Mouse (Mus musculus) left cerebral cortex, adult 2 months (tissue): ENCODE results near the gene Pld3. TPM values are rescaled to one million over a fixed set of nuclear protein-coding genes. Genes with fewer than 3 reads are reported as not detected.

Experiments used
- DNase-seq, 2 experiments: peaks; one replicate each; pipeline ENCODE4 v3.0.0; 2021 to 2022; ENCODE audit warnings: low spot score in 2 of 2, mixed read lengths in 1 of 2; ENCODE audit errors: extremely low spot score in 1 of 2
- H3K27ac ChIP-seq: fragments of 200-600 bp; 2 replicates; pipeline ENCODE4 v1.8.1; 2022
- H3K4me3 ChIP-seq: fragments of 200-600 bp; 2 replicates; pipeline ENCODE4 v1.8.1; 2022
- CTCF ChIP-seq: fragments of 200-600 bp; IDR thresholded peaks from 2 replicates; pipeline ENCODE4 v1.8.1; 2022; ENCODE audit warnings: antibody characterized with exemption, mild to moderate bottlenecking, moderate library complexity
- intact Hi-C: fragments of 180-260 bp; cut with DNase I; formaldehyde crosslinking; loops from one replicate; pipeline ENCODE4 v1.15.1; 2025
- total RNA-seq, 2 experiments: library from RNA; stranded (reverse); gene quantifications; 2 replicates each; pipeline ENCODE4 v1.2.3; 2021

Gene Pld3
- total RNA-seq, 2 experiments from 2014 or later: 746 to 788 TPM

GRCm38 (mm10) chr7:27552070-27552469 lies 948 bp downstream of the Pld3 start:
- Histone ChIP-seq H3K4me3 (peak overlapping the region; percentile 83), H3K27ac (peak overlapping the region; percentile 85)
- DNase-seq: no peak
- intact Hi-C loops: no loop called here
- no peak for TF ChIP-seq CTCF

- no peak for DNase-seq
- Histone ChIP-seq H3K27ac (no peak overlapping the region), H3K4me3 (no peak overlapping the region)
- intact Hi-C loops: no loop called here
- no peak for TF ChIP-seq CTCF
Measured at GRCm38 (mm10) chr7:27549597-27549996, 3.4 kb downstream of the Pld3 start.

GRCm38 (mm10) chr7:27544675-27545370 lies 8.2 kb downstream of the Pld3 start:
- DNase-seq: no peak
- no peak for TF ChIP-seq CTCF
- H3K4me3 ChIP-seq: no peak overlapping the region
- intact Hi-C loops: no loop called here
- H3K27ac ChIP-seq: peak overlapping the region; percentile 29

GRCm38 (mm10) chr7:27543851-27544250 lies 9.2 kb downstream of the Pld3 start:
- DNase-seq: no peak
- no peak for TF ChIP-seq CTCF
- peak overlapping the region; percentile 97 for H3K27ac ChIP-seq
- no peak overlapping the region for H3K4me3 ChIP-seq
- intact Hi-C loops: no loop called here

- no peak for DNase-seq
- Histone ChIP-seq H3K27ac (peak overlapping the region; percentile 97), H3K4me3 (peak overlapping the region; percentile 73)
- TF ChIP-seq CTCF: no peak
- intact Hi-C loops: no loop called here
Measured at GRCm38 (mm10) chr7:27543065-27543464, 10.0 kb downstream of the Pld3 start.

- Histone ChIP-seq H3K4me3 (peak overlapping the region; percentile 73), H3K27ac (peak overlapping the region; percentile 97)
- TF ChIP-seq CTCF: no peak
- intact Hi-C loops: no loop called here
- peak; percentile 90 to 91 for DNase-seq
Measured at GRCm38 (mm10) chr7:27542392-27543033, 10.5 kb downstream of the Pld3 start.

- Histone ChIP-seq H3K4me3 (peak overlapping the region; percentile 73), H3K27ac (peak overlapping the region; percentile 97)
- DNase-seq: no peak
- TF ChIP-seq CTCF: no peak
- intact Hi-C loops: no loop called here
Measured at GRCm38 (mm10) chr7:27541922-27542321, 11.1 kb downstream of the Pld3 start.

GRCm38 (mm10) chr7:27541431-27541830 lies 11.6 kb downstream of the Pld3 start:
- DNase-seq: peak; percentile 88 to 91
- H3K27ac ChIP-seq: peak overlapping the region; percentile 97
- intact Hi-C loops: no loop called here

GRCm38 (mm10) chr7:27540935-27541334 lies 12.1 kb downstream of the Pld3 start:
- no peak for DNase-seq
- H3K4me3 ChIP-seq: peak overlapping the region; percentile 73
- intact Hi-C loops: no loop called here
- TF ChIP-seq CTCF: no peak
- peak overlapping the region; percentile 97 for H3K27ac ChIP-seq

More at GRCm38 (mm10) chr7:27541431-27541830, 11.6 kb downstream of the Pld3 start:
- TF ChIP-seq CTCF: no peak
- peak overlapping the region; percentile 73 for H3K4me3 ChIP-seq

GRCm38 (mm10) chr7:27540521-27540920 lies 12.5 kb downstream of the Pld3 start:
- H3K27ac ChIP-seq: peak overlapping the region; percentile 97
- TF ChIP-seq CTCF: no peak
- intact Hi-C loops: no loop called here
- no peak for DNase-seq
- H3K4me3 ChIP-seq: peak overlapping the region; percentile 73

GRCm38 (mm10) chr7:27538797-27539196 lies 14.2 kb downstream of the Pld3 start:
- H3K4me3 ChIP-seq: no peak overlapping the region
- no peak for TF ChIP-seq CTCF
- no peak for DNase-seq
- intact Hi-C loops: no loop called here
- no peak overlapping the region for H3K27ac ChIP-seq

GRCm38 (mm10) chr7:27537998-27538397 lies 15.0 kb downstream of the Pld3 start:
- intact Hi-C loops: no loop called here
- no peak overlapping the region for H3K27ac ChIP-seq

More at GRCm38 (mm10) chr7:27537998-27538397, 15.0 kb downstream of the Pld3 start:
- no peak overlapping the region for H3K4me3 ChIP-seq
- DNase-seq: no peak
- TF ChIP-seq CTCF: no peak
